Mouse (Mus musculus): ENCODE data around the gene Hyal2. TPM values are rescaled to one million over a fixed set of nuclear protein-coding genes. Genes with fewer than 3 reads are reported as not detected.

Gene Hyal2
- polyA plus RNA-seq, 1 experiment = 6.8 TPM

DNA sequence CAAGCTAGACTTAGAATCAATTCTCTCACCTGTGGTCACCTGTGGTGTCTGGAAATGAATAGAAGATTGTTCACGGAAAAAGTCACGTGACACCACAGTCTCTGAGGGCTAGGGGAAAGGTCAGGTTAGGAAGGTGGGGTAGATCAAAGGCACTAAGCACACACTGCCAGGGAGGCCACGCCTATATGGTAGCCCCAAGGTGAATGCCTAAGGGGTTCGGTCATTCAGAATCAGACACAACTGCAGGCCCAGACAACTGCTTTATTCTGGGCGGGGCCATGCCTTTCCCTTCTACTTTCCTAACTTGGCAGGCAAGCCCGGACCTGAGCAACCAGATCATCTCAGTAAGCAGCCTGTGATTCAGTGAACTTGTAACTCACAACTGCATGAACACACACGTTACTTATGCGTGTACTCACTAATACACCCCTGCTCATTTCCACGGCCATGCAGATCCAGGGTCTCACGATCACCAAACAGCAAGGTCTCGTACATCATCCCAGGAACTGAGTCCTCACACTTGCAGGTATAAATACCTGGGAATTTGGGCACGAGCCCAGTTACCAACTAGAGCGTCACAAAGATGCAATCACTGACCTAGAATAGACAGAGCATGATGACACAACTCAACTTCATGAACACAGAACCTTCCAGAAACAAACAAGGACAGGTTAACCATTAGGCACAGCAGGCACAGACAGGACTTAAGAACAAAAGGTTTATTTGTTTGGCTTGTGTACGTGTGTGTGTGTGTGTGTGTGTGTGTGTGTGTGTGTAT, 8.0 kb downstream of the Hyal2 start:
- 85% methylated on average over 14 of the region's 14 CpGs for WGBS
- TF ChIP-seq POLR2A (IDR thresholded peaks at IDR 0.05; ENCODE audit: borderline replicate concordance, control insufficient read depth, low read depth, low read length) = no peak
- Histone ChIP-seq H3K4me1 (ENCODE audit: control insufficient read depth, insufficient read depth, low read length) (no peaks in the 10 kb centered on the region; the same call in 1 of the 2 replicates), H3K4me3 (replicated peaks; ENCODE audit: control insufficient read depth, low read depth, low read length) (no peak overlapping the region), H3K27ac (ENCODE audit: control insufficient read depth, insufficient read depth, low read depth, low read length, poor library complexity) (no peak overlapping the region)

DNA sequence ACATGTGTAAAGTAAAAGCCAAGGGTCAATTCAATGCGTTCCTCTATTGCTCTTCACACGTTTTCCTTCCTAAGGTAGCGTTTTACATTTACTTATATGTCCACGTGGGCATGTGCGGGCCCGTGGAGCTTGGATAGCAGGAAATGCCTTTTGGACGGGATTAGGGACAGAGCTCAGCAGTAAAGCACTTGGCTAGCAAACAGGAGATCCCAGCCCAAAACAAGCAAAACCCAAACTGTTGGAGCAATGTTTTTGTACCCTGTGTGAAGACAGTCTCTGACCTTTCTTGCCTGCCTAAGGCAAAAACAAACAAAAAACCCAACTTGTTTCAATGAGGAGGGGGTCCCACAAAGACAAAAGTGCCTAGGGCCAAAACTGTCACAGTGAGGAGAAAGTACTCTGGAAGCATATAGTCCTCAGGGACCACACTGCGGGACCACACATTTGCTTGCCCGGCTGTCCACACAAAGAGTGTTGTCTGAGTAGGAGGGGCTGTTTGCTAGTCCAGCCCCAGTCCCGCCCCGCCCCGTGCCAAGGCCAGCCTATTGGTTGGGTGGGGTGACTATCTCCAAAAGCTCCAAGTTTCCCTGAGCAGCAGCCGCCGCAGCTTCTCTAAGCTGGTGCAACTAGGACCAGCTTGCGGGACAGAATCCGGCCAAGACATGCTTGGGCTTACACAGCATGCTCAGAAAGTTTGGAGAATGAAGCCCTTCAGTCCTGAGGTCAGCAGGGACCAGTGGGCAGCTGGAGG, 8.8 kb downstream of the Hyal2 start, which contains the start of gene Hyal1:
Gene Hyal1 (plus strand): TSS at position 571 of the 751 bp plus-strand sequence.
- H3K4me1 ChIP-seq (ENCODE audit: control insufficient read depth, insufficient read depth, low read length) = no peaks in the 10 kb centered on the region; the same call in 1 of the 2 replicates
- WGBS = 41% methylated on average over 16 of the region's 16 CpGs
- H3K27ac ChIP-seq (ENCODE audit: control insufficient read depth, insufficient read depth, low read depth, low read length, poor library complexity) = no peak within 1 kb of the TSS; the same call in 1 of the 2 replicates
- H3K4me3 ChIP-seq (replicated peaks; ENCODE audit: control insufficient read depth, low read depth, low read length) = peak within 1 kb of the TSS; percentile 45
- 0 out of 2 replicates have a peak, but pooled peaks have one; percentile 24 for TF ChIP-seq POLR2A (IDR thresholded peaks at IDR 0.05; ENCODE audit: borderline replicate concordance, control insufficient read depth, low read depth, low read length)
- TF ChIP-seq CTCF (IDR thresholded peaks at IDR 0.05; ENCODE audit: control insufficient read depth, insufficient read depth, low read length) = no peak

DNA sequence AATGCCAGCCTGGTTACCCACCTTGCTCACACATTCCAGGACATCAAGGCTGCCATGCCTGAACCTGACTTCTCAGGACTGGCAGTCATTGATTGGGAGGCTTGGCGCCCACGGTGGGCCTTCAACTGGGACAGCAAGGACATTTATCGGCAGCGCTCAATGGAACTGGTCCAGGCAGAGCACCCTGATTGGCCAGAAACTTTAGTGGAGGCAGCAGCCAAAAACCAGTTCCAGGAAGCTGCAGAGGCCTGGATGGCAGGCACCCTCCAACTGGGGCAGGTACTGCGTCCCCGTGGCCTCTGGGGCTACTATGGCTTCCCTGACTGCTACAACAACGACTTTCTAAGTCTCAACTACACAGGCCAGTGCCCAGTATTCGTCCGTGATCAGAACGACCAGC, 10.1 kb downstream of the Hyal2 start:
- Histone ChIP-seq H3K4me3 (replicated peaks; ENCODE audit: control insufficient read depth, low read depth, low read length) (no peak overlapping the region), H3K27ac (ENCODE audit: control insufficient read depth, insufficient read depth, low read depth, low read length, poor library complexity) (no peak overlapping the region), H3K4me1 (ENCODE audit: control insufficient read depth, insufficient read depth, low read length) (no peaks in the 10 kb centered on the region; the same call in 1 of the 2 replicates)
- 94% methylated on average over 10 of the region's 10 CpGs for WGBS
- TF ChIP-seq POLR2A (IDR thresholded peaks at IDR 0.05; ENCODE audit: borderline replicate concordance, control insufficient read depth, low read depth, low read length) (no peak), CTCF (IDR thresholded peaks at IDR 0.05; ENCODE audit: control insufficient read depth, insufficient read depth, low read length) (no peak)

DNA sequence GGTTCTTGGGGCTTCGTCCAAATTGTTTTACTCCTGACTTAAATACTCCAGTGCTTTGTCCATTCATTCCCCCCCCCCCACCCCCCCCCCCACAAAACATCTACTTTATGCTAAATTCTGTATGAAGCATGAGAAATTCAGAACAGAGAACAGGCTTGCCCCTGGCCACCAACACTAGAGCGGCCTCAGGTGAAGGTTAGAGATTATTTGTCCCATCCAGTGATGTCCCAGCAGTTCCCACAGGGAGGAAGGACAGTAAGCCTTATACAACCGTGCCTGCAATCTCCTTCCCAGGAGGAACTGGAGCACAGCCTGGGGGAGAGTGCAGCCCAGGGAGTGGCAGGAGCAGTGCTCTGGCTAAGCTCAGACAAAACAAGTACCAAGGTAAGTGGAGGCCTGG, 10.8 kb downstream of the Hyal2 start, which contains the start of gene Naa80:
Gene Naa80 (plus strand): TSS at position 301 of the 400 bp plus-strand sequence.
- Histone ChIP-seq H3K27ac (ENCODE audit: control insufficient read depth, insufficient read depth, low read depth, low read length, poor library complexity) (no peak within 1 kb of the TSS), H3K4me3 (replicated peaks; ENCODE audit: control insufficient read depth, low read depth, low read length) (no peak within 1 kb of the TSS), H3K4me1 (ENCODE audit: control insufficient read depth, insufficient read depth, low read length) (no peaks in the 10 kb centered on the region; the same call in 1 of the 2 replicates)
- no peak for TF ChIP-seq CTCF (IDR thresholded peaks at IDR 0.05; ENCODE audit: control insufficient read depth, insufficient read depth, low read length)
- no peak for TF ChIP-seq POLR2A (IDR thresholded peaks at IDR 0.05; ENCODE audit: borderline replicate concordance, control insufficient read depth, low read depth, low read length)
- WGBS = 78% methylated on average over 3 of the region's 3 CpGs

DNA sequence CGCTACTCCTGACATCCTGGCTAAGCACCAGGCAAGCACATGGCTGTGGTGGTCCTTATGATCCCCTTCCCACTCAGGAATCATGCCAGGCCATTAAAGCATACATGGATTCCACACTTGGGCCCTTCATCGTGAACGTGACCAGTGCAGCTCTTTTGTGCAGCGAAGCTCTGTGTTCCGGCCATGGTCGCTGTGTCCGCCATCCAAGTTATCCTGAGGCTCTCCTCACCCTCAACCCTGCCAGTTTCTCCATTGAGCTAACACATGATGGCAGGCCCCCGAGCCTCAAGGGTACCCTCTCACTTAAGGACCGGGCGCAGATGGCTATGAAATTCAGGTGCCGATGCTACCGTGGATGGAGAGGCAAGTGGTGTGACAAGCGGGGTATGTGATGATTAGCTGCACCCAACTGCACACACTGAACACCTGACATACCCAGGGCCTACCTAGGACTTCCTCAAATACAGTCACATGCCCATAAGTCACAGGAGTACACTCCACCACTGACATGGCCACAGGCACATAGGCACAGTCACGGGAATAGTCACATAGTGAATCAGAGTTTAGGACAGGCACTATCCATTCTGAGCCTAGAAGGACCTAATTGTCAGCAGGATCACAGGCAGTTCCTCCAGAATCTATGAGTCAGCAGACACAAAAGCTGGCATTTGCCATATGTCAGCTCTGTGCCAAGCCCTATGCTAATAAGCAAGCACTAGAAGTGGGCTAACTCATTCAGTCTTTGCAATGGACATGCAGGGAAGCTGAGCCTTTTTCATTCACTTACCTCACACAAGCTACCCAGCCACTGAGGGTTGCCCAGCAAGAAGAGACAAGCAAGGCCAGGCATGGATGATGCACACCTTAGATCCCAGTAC, 11.5 kb downstream of the Hyal2 start:
- no peak overlapping the region for H3K4me3 ChIP-seq (replicated peaks; ENCODE audit: control insufficient read depth, low read depth, low read length)
- H3K27ac ChIP-seq (ENCODE audit: control insufficient read depth, insufficient read depth, low read depth, low read length, poor library complexity) = no peak overlapping the region
- H3K4me1 ChIP-seq (ENCODE audit: control insufficient read depth, insufficient read depth, low read length) = no peaks in the 10 kb centered on the region; the same call in 1 of the 2 replicates
- WGBS = 90% methylated on average over 14 of the region's 14 CpGs
- TF ChIP-seq CTCF (IDR thresholded peaks at IDR 0.05; ENCODE audit: control insufficient read depth, insufficient read depth, low read length) (no peak), POLR2A (IDR thresholded peaks at IDR 0.05; ENCODE audit: borderline replicate concordance, control insufficient read depth, low read depth, low read length) (no peak)

DNA sequence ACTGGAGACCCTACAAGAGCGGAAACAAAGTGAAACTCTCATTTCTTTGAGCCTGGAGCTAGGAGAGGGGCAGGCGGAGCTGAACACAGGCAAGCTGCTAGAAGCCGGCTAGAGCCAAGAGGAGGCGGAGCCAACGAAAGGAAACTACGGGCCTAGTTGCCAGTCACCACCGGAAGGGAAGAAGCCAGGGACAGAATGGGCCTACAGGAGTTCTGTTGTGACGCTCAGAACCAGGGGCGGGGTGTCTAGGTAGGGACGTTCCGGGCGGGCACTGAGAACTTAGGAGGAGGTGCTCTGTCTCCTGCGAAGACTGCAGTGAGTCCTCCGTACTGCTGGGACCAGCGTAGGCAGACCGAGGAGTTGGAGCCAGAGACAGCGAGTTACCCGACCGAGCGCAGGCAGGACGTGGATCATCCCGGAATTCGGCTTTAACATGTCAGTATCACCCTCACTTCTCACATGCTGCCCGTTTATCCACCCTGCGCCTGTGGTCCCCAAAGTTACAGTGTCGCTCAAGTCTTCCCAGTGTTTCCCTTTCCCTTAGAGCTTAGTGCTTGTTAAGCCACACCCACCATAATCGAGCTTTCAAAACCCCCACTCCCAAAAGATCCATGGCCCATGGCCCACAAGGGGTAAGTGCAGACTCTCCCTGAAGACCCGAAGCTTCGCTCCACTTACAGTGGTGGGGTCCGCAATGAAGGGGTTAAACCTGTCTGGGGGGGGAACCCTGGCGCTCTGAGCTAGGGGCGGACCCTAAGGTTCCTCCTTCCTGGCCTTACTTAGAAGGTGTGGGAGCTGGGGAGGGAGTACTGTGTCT, 13.0 kb downstream of the Hyal2 start, which contains the start of gene Hyal3:
Gene Hyal3 (plus strand): TSS at position 318 of the 817 bp plus-strand sequence.
- no peak; the same call in none of the 2 replicates for TF ChIP-seq POLR2A (IDR thresholded peaks at IDR 0.05; ENCODE audit: borderline replicate concordance, control insufficient read depth, low read depth, low read length)
- no peak; the same call in 1 of the 2 replicates for TF ChIP-seq CTCF (IDR thresholded peaks at IDR 0.05; ENCODE audit: control insufficient read depth, insufficient read depth, low read length)

DNA sequence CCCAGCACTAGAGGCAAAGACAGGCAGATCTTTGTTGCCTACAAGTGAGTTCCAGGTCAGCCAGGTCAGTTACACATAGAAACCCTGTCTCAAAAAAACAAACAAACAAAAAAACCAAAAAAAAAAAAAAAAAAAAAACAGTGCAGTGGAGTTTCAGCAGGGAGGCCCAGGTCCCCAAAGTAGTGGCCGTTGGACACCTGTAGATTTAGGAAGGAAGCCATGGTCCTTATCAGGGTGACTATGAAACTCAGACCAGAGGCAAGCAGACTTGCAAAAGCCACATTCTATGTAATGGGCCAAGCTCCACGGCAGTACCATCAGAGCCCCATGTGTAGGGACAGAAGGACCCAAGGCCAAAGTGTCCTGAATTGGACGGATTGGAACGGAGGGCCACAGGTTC, 13.8 kb downstream of the Hyal2 start:
- no peak for TF ChIP-seq POLR2A (IDR thresholded peaks at IDR 0.05; ENCODE audit: borderline replicate concordance, control insufficient read depth, low read depth, low read length)
- peaks cover 1% of the 10 kb centered on the region; the same call in 1 of the 2 replicates for H3K4me1 ChIP-seq (ENCODE audit: control insufficient read depth, insufficient read depth, low read length)
- WGBS = 22% methylated on average over 4 of the region's 4 CpGs
- H3K4me3 ChIP-seq (replicated peaks; ENCODE audit: control insufficient read depth, low read depth, low read length) = peak overlapping the region; percentile 90
- H3K27ac ChIP-seq (ENCODE audit: control insufficient read depth, insufficient read depth, low read depth, low read length, poor library complexity) = peak overlapping the region; percentile 91

More for the DNA sequence above, 13.0 kb downstream of the Hyal2 start, which contains the start of gene Hyal3:
- H3K4me3 ChIP-seq (replicated peaks; ENCODE audit: control insufficient read depth, low read depth, low read length) = peak within 1 kb of the TSS; percentile 90
- WGBS = under 1% methylated on average over 32 of the region's 32 CpGs
- peak within 1 kb of the TSS; percentile 91 for H3K27ac ChIP-seq (ENCODE audit: control insufficient read depth, insufficient read depth, low read depth, low read length, poor library complexity)
- H3K4me1 ChIP-seq (ENCODE audit: control insufficient read depth, insufficient read depth, low read length) = no peaks in the 10 kb centered on the region; the same call in 1 of the 2 replicates
